Mouse (Mus musculus): ENCODE measurements around the gene Zfp385b. TPM values are rescaled to one million over a fixed set of nuclear protein-coding genes. Genes with fewer than 3 reads are reported as not detected.
A peak's percentile ranks its signal among the peaks of the same experiment; 100 is the strongest.

Zfp385b gene
- polyA plus RNA-seq, 1 experiment from 2014 or later, result 3.1 TPM

GRCm38 (mm10) chr2:77508731-77509130, 310.7 kb downstream of the Zfp385b start:
- DNase-seq, result no peak
- no peak overlapping the region for H3K4me3 ChIP-seq (replicated peaks)
- H3K4me2 ChIP-seq, result no peak overlapping the region
- peaks cover 31% of the 10 kb centered on the region for H3K4me1 ChIP-seq (replicated peaks)
- H3K36me3 ChIP-seq, result no peaks in the 10 kb centered on the region
- no peak for ATAC-seq (ENCODE audit: low read depth)
- no peak overlapping the region for H3K27ac ChIP-seq
- H3K9me3 ChIP-seq (replicated peaks), result no peaks in the 10 kb centered on the region
- WGBS (ENCODE audit: insufficient replicate concordance), result 63% methylated on average over 6 of the region's 6 CpGs
- no peak overlapping the region for H3K9ac ChIP-seq
- no peaks in the 10 kb centered on the region for H3K27me3 ChIP-seq

DNA sequence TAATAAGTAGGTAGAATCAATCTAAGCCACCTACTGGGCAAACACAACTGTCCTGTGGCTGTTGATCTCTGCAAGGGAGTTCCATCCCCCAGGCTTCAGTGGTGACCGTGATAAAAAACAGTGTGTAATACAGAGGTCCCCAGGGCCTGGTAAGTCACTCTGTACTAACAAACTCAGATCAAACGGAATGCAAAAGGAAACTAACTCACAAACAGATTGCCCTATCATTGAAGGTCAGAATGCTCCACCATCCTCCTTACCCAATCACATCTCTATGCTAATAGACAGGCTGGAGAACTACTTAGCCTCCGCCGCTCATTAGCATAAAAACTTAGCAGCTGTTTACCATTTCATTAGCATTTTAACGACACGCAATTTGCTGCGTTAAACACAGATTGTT, 313.1 kb downstream of the Zfp385b start:
- Histone ChIP-seq H3K9ac (peak overlapping the region; percentile 13; the same call in 1 of the 2 replicates), H3K27ac (peak overlapping the region; percentile 35; the same call in 1 of the 2 replicates), H3K27me3 (no peaks in the 10 kb centered on the region), H3K4me2 (peak overlapping the region; percentile 53), H3K4me3 (replicated peaks) (0 out of 2 replicates have a peak overlapping the region, but pooled peaks have one; percentile 19), H3K36me3 (no peaks in the 10 kb centered on the region), H3K4me1 (replicated peaks) (peaks cover 53% of the 10 kb centered on the region), H3K9me3 (replicated peaks) (no peaks in the 10 kb centered on the region)
- 13% methylated on average over 7 of the region's 7 CpGs for WGBS (ENCODE audit: insufficient replicate concordance)
- ATAC-seq (ENCODE audit: low read depth), result peak; percentile 69
- DNase-seq, result no peak

DNA sequence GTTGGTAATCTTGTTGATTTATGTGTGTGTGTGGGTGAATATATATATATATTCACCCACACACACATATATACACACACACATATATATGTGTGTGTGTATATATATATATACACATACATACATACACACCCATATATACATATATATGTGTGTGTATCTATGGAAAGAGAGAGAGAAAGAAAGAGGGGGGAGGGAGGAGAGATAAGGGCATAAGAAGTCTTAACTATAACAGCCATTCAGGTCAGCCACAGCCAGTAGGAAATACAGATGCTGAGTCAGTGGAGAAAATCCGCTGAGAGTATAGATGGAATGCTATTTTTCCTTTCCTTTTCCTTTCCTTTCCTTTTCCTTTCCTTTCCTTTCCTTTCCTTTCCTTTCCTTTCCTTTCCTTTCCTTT, 313.8 kb downstream of the Zfp385b start:
- Histone ChIP-seq H3K36me3 (no peaks in the 10 kb centered on the region), H3K4me1 (replicated peaks) (peaks cover 53% of the 10 kb centered on the region), H3K27ac (no peak overlapping the region), H3K9me3 (replicated peaks) (no peaks in the 10 kb centered on the region), H3K27me3 (no peaks in the 10 kb centered on the region), H3K4me3 (replicated peaks) (no peak overlapping the region), H3K4me2 (no peak overlapping the region), H3K9ac (no peak overlapping the region)
- 46% methylated on average over 1 of the region's 1 CpGs for WGBS (ENCODE audit: insufficient replicate concordance)
- peak; percentile 68 for ATAC-seq (ENCODE audit: low read depth)
- DNase-seq, result no peak

- DNase-seq (no peak), ATAC-seq (ENCODE audit: low read depth) (no peak)
- WGBS (ENCODE audit: insufficient replicate concordance), result 86% methylated on average over 6 of the region's 6 CpGs
- no peaks in the 10 kb centered on the region for H3K27me3 ChIP-seq
- H3K4me1 ChIP-seq (replicated peaks), result peaks cover 64% of the 10 kb centered on the region
- no peak overlapping the region for H3K27ac ChIP-seq
- H3K9me3 ChIP-seq (replicated peaks), result no peaks in the 10 kb centered on the region
- H3K4me3 ChIP-seq (replicated peaks), result no peak overlapping the region
- H3K4me2 ChIP-seq, result no peak overlapping the region
- H3K9ac ChIP-seq, result no peak overlapping the region; the same call in 1 of the 2 replicates
- H3K36me3 ChIP-seq, result no peaks in the 10 kb centered on the region
These were observed 315.6 kb downstream of the Zfp385b start for GRCm38 (mm10) chr2:77503674-77504351.

DNA sequence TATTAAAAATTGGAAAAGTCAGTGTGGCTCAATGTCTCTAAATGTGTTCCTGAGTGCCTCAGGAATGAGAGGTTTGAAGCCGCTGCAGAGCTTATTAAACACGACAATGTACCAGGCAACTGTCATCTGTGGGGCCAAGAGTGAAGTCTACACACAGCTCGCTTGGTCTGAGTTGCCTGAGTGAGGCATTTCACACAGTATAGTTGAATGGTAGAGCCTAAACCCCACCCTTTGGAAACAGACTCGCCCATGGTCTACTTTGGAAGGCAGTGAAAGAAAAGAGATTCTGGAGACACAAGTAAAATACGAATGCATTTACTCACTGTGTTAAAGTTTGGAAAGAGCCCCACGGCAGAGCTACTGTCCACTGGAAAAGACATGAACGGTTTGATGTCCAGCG, 316.2 kb downstream of the Zfp385b start:
- 69% methylated on average over 8 of the region's 8 CpGs for WGBS (ENCODE audit: insufficient replicate concordance)
- Histone ChIP-seq H3K27me3 (no peaks in the 10 kb centered on the region), H3K36me3 (no peaks in the 10 kb centered on the region), H3K9me3 (replicated peaks) (no peaks in the 10 kb centered on the region), H3K4me1 (replicated peaks) (peaks cover 70% of the 10 kb centered on the region), H3K9ac (no peak overlapping the region), H3K27ac (no peak overlapping the region), H3K4me3 (replicated peaks) (no peak overlapping the region), H3K4me2 (no peak overlapping the region)
- DNase-seq (no peak), ATAC-seq (ENCODE audit: low read depth) (no peak)

GRCm38 (mm10) chr2:77502458-77502857, 317.0 kb downstream of the Zfp385b start:
- peak overlapping the region; percentile 49; the same call in 1 of the 2 replicates for H3K27ac ChIP-seq
- WGBS (ENCODE audit: insufficient replicate concordance), result 10% methylated on average over 8 of the region's 8 CpGs
- no peak overlapping the region for H3K4me3 ChIP-seq (replicated peaks)
- ATAC-seq (ENCODE audit: low read depth) (peak; percentile 70), DNase-seq (peak; percentile 27)
- H3K9me3 ChIP-seq (replicated peaks), result no peaks in the 10 kb centered on the region
- no peaks in the 10 kb centered on the region for H3K27me3 ChIP-seq
- no peaks in the 10 kb centered on the region for H3K36me3 ChIP-seq
- peak overlapping the region; percentile 4; the same call in 1 of the 2 replicates for H3K9ac ChIP-seq
- H3K4me2 ChIP-seq, result peak overlapping the region; percentile 41
- H3K4me1 ChIP-seq (replicated peaks), result peaks cover 76% of the 10 kb centered on the region

DNA sequence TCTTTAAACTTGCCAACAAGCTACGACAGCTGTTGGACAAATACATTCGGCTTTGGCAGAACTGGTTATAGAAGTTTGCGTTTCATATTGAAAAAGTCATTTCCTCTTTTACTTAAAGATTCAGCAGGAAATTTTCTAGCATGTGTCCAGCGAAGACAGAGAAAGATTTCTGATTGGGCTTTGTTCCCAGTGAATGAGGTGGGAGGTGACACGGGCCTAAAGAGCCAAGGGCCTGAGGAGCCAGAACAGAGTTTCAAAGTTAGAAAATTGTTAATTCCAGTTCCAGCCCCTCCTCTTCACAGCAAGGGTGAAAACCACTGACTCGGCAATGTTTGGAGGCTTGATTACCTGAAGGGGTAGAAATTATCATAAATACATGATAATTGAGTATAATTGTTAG, 319.0 kb downstream of the Zfp385b start:
- Histone ChIP-seq H3K4me1 (replicated peaks) (peaks cover 62% of the 10 kb centered on the region), H3K4me2 (no peak overlapping the region), H3K4me3 (replicated peaks) (no peak overlapping the region), H3K9me3 (replicated peaks) (no peaks in the 10 kb centered on the region), H3K36me3 (peaks cover 5% of the 10 kb centered on the region; the same call in 1 of the 2 replicates), H3K27me3 (no peaks in the 10 kb centered on the region), H3K9ac (no peak overlapping the region), H3K27ac (no peak overlapping the region)
- 67% methylated on average over 6 of the region's 6 CpGs for WGBS (ENCODE audit: insufficient replicate concordance)
- ATAC-seq (ENCODE audit: low read depth), result no peak
- no peak for DNase-seq

- WGBS (ENCODE audit: insufficient replicate concordance), result 33% methylated on average over 4 of the region's 4 CpGs
- Histone ChIP-seq H3K27ac (peak overlapping the region; percentile 56), H3K27me3 (no peaks in the 10 kb centered on the region), H3K4me3 (replicated peaks) (no peak overlapping the region), H3K36me3 (peaks cover 5% of the 10 kb centered on the region; the same call in 1 of the 2 replicates), H3K4me1 (replicated peaks) (peaks cover 41% of the 10 kb centered on the region), H3K9ac (0 out of 2 replicates have a peak overlapping the region, but pooled peaks have one; percentile 13), H3K9me3 (replicated peaks) (no peaks in the 10 kb centered on the region), H3K4me2 (peak overlapping the region; percentile 36)
- ATAC-seq (ENCODE audit: low read depth) (peak; percentile 91), DNase-seq (peak; percentile 26)
These were observed 321.1 kb downstream of the Zfp385b start for GRCm38 (mm10) chr2:77498379-77498778.

- peak overlapping the region; percentile 36 for H3K4me2 ChIP-seq
- H3K9me3 ChIP-seq (replicated peaks), result no peaks in the 10 kb centered on the region
- WGBS (ENCODE audit: insufficient replicate concordance), result 44% methylated on average over 6 of the region's 6 CpGs
- DNase-seq (no peak), ATAC-seq (ENCODE audit: low read depth) (peak; percentile 61)
- peaks cover 5% of the 10 kb centered on the region; the same call in 1 of the 2 replicates for H3K36me3 ChIP-seq
- peak overlapping the region; percentile 56 for H3K27ac ChIP-seq
- no peaks in the 10 kb centered on the region for H3K27me3 ChIP-seq
- H3K4me3 ChIP-seq (replicated peaks), result no peak overlapping the region
- no peak overlapping the region for H3K9ac ChIP-seq
- H3K4me1 ChIP-seq (replicated peaks), result peaks cover 36% of the 10 kb centered on the region
These were observed 321.5 kb downstream of the Zfp385b start for GRCm38 (mm10) chr2:77497942-77498341.

- 78% methylated on average over 7 of the region's 7 CpGs for WGBS (ENCODE audit: insufficient replicate concordance)
- no peak for DNase-seq
These were observed 323.4 kb downstream of the Zfp385b start for GRCm38 (mm10) chr2:77496071-77496470.

DNA sequence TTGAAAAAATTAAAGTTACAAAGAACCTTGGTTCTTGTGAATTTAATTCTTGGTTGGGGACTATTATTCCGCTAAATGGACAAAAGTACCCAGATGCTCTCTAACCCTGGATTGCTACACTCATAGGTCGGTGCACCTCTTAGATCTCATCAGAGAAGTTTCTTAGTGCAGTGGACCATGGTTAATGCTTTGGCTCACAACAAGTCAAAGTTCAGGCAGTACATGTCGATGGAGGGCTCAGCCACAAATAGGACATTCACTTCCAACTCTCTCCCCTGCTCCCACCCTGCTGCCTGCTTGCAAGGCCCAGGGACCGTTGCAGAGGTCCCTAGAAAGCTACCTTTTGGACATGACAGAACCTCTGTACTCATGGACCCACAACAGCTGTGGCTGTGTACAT, 324.1 kb downstream of the Zfp385b start:
- peaks cover 22% of the 10 kb centered on the region for H3K4me1 ChIP-seq (replicated peaks)
- no peak overlapping the region for H3K4me3 ChIP-seq (replicated peaks)
- H3K27me3 ChIP-seq, result no peaks in the 10 kb centered on the region
- ATAC-seq (ENCODE audit: low read depth) (no peak), DNase-seq (no peak)
- H3K9ac ChIP-seq, result no peak overlapping the region
- H3K27ac ChIP-seq, result no peak overlapping the region
- peaks cover 5% of the 10 kb centered on the region; the same call in 1 of the 2 replicates for H3K36me3 ChIP-seq
- WGBS (ENCODE audit: insufficient replicate concordance), result 77% methylated on average over 4 of the region's 4 CpGs
- H3K9me3 ChIP-seq (replicated peaks), result no peaks in the 10 kb centered on the region
- H3K4me2 ChIP-seq, result no peak overlapping the region

More at GRCm38 (mm10) chr2:77496071-77496470, 323.4 kb downstream of the Zfp385b start:
- Histone ChIP-seq H3K27me3 (no peaks in the 10 kb centered on the region), H3K27ac (no peak overlapping the region), H3K9ac (no peak overlapping the region), H3K9me3 (replicated peaks) (no peaks in the 10 kb centered on the region), H3K36me3 (peaks cover 5% of the 10 kb centered on the region; the same call in 1 of the 2 replicates), H3K4me2 (no peak overlapping the region), H3K4me3 (replicated peaks) (no peak overlapping the region), H3K4me1 (replicated peaks) (peaks cover 22% of the 10 kb centered on the region)
- ATAC-seq (ENCODE audit: low read depth), result no peak

DNA sequence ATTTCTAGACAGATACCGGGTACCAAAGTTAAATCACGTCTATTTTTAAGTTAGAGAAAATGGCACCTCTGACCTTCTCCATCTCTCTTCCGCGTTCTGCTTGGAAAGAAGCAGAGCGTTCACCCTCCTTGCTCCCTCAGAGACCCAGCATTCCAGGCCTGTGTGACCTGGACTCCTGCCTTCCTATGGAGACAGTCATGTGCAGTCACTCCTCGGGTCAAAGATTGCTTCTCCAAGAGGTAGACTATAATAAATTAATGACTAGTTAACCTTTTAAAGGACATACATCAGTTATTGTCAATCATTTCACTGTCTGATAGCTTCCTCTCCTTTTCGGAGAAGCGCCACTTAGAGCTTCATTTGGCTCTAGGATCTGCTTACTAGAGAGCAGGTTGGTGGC, 325.7 kb downstream of the Zfp385b start:
- no peak overlapping the region for H3K27ac ChIP-seq
- DNase-seq, result no peak
- no peaks in the 10 kb centered on the region for H3K9me3 ChIP-seq (replicated peaks)
- no peak overlapping the region for H3K4me2 ChIP-seq
- H3K4me1 ChIP-seq (replicated peaks), result peaks cover 10% of the 10 kb centered on the region
- 77% methylated on average over 8 of the region's 8 CpGs for WGBS (ENCODE audit: insufficient replicate concordance)
- H3K27me3 ChIP-seq, result no peaks in the 10 kb centered on the region
- H3K36me3 ChIP-seq, result peaks cover 5% of the 10 kb centered on the region; the same call in 1 of the 2 replicates
- H3K4me3 ChIP-seq (replicated peaks), result no peak overlapping the region
- no peak for ATAC-seq (ENCODE audit: low read depth)
- H3K9ac ChIP-seq, result no peak overlapping the region
